Mouse (Mus musculus): ENCODE measurements around the gene Tax1bp1.

DNA sequence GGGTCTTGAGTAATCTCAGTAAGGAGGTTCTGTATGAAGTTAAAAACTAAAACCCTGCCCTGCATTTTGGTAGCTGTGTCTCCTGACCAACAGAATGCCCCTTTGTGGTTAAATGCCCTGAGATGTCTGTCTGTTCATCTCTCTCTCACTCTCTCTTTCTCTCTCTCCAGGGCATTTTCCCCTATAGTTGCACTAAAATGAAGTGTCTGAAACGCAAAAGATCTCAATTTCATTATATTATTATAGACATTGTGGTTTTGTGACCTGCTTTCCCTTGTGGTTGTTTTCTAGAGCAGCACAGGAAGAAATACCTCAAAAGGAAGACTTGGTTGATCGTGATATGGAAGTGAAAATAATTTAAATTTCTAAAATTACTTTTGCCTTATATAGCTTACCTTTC lies 966 bp upstream of the Tax1bp1 start:
- TF ChIP-seq CTCF (IDR thresholded peaks at IDR 0.05; ENCODE audit: control insufficient read depth, insufficient read depth, low read length) (no peak), POLR2A (IDR thresholded peaks at IDR 0.05; ENCODE audit: borderline replicate concordance, control insufficient read depth, low read depth, low read length) (no peak)
